ENCODE assay signal across 25 mouse cellular contexts in the genomic region with DNA sequence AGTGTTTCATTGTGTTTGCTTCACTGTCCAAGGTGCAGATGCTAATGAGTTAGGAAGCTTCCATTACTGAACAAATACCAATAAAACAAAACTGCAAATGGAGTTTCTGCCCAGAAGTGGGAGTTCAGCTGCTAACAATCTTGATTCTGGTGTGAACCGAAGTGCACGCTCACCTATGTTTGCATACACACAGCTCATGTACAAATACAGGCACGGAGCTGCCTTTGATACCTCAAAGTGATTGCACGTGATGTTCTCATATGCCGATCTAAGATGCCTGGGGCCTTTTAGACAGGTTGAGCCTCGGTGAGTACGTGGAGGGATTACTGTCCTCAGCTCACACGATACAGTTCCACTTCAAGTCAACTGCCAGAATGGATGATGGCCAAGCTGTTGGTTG. TPM values are rescaled to one million over a fixed set of nuclear protein-coding genes. Genes with fewer than 3 reads are reported as not detected.
A peak's percentile ranks its signal among the peaks of the same experiment; 100 is the strongest.
DNase-seq lines count a peak whose midpoint lies in the region; ATAC-seq and TF ChIP-seq lines count a peak whose summit lies in the region.
"Had no signal": no experiment of that assay in that cellular context is flagged by ENCODE, and none has a peak within 500 bp of the region (broad histone marks: within the 10 kb centered on the region; RNA-seq: fewer than 3 reads in every experiment).

No protein-coding gene starts in this region.

- no peak for TF ChIP-seq CTCF in liver, adult 2 months (IDR thresholded peaks at IDR 0.05; ENCODE audit: low read depth, low read length)

- H3K9me3 ChIP-seq in liver, embryonic 11.5 days (ENCODE audit: control insufficient read depth, low read length) = no peaks in the 10 kb centered on the region
- H3K9me3 ChIP-seq: embryonic facial prominence, embryonic 10.5 days; embryonic facial prominence, embryonic 13.5 days; forebrain, embryonic 10.5 days; forebrain, embryonic 13.5 days; heart, embryonic 10.5 days; hindbrain, embryonic 12.5 days; hindbrain, embryonic 15.5 days had no signal

- no peak for TF ChIP-seq POLR2A in liver, adult 2 months (IDR thresholded peaks at IDR 0.05; ENCODE audit: extremely low read depth, insufficient read depth, low read length)

- H3K9ac ChIP-seq in liver, adult 2 months (ENCODE audit: low read depth, low read length) = no peak overlapping the region
- H3K9ac ChIP-seq in liver, embryonic 11.5 days (ENCODE audit: low read depth, low read length) = no peak overlapping the region
- H3K9ac ChIP-seq: embryonic facial prominence, embryonic 13.5 days; forebrain, embryonic 13.5 days; hindbrain, embryonic 12.5 days; hindbrain, embryonic 15.5 days had no signal

- peaks cover 10% of the 10 kb centered on the region; the same call in 1 of the 2 replicates for H3K79me2 ChIP-seq in liver, adult 2 months (ENCODE audit: control insufficient read depth, insufficient read depth, low read length)

- ATAC-seq in liver, embryonic 11.5 days (replicated peaks; ENCODE audit: low FRiP score) = no peak
- ATAC-seq: forebrain, embryonic 13.5 days; forebrain, embryonic 16.5 days had no signal

- DNase-seq in liver, adult 2 months (ENCODE audit: extremely low read depth, low read depth, low spot score) = peak; percentile 60
- no peak for DNase-seq in liver, embryonic 11.5 days (ENCODE audit: low spot score)
- peak; percentile 20 for DNase-seq in NIH3T3 (ENCODE audit: low read depth)
- no peak for DNase-seq in right cerebral cortex, postnatal 10 days (ENCODE audit: low spot score in 2 of 2)
- no peak for DNase-seq in testis, postnatal 14 days (ENCODE audit: low spot score)
- DNase-seq: adrenal gland, adult 2 months; adrenal gland, postnatal 14 days; cerebellum, adult 11-12 months; cerebellum, adult 8-10 months; cerebellum, postnatal 10 days; cerebellum, postnatal 36 days; embryo, embryonic 11 days; gastrocnemius, adult 2 months; gastrocnemius, postnatal 25 days; heart, adult 2 months had no signal

- 35% methylated on average over 8 of the region's 8 CpGs for WGBS in liver, adult 2 months
- 91% methylated on average over 8 of the region's 8 CpGs for WGBS in liver, embryonic 11.5 days

- peaks cover 7% of the 10 kb centered on the region; the same call in 1 of the 2 replicates for H3K36me3 ChIP-seq in liver, adult 2 months (ENCODE audit: control insufficient read depth, insufficient read depth, low read length)
- no peaks in the 10 kb centered on the region for H3K36me3 ChIP-seq in liver, embryonic 11.5 days (ENCODE audit: control insufficient read depth, insufficient read depth, low read length)
- H3K36me3 ChIP-seq: heart, embryonic 10.5 days; hindbrain, embryonic 12.5 days; hindbrain, embryonic 15.5 days had no signal

- H3K4me3 ChIP-seq in liver, adult 2 months (ENCODE audit: insufficient read depth, low read depth, low read length) = no peak overlapping the region
- no peak overlapping the region for H3K4me3 ChIP-seq in liver, embryonic 11.5 days (ENCODE audit: low read depth, low read length)
- H3K4me3 ChIP-seq in brown adipose tissue, adult 24 weeks (ENCODE audit: insufficient read depth, low read depth, low read length) = no peak overlapping the region
- H3K4me3 ChIP-seq: embryonic facial prominence, embryonic 10.5 days; embryonic facial prominence, embryonic 13.5 days; forebrain, embryonic 10.5 days; forebrain, embryonic 13.5 days; gastrocnemius, adult 2 months; heart, adult 2 months; heart, embryonic 10.5 days; hindbrain, embryonic 12.5 days; hindbrain, embryonic 15.5 days had no signal

- H3K27me3 ChIP-seq in liver, adult 2 months (ENCODE audit: control insufficient read depth, insufficient read depth, low read length) = no peaks in the 10 kb centered on the region
- no peaks in the 10 kb centered on the region for H3K27me3 ChIP-seq in liver, embryonic 11.5 days (replicated peaks; ENCODE audit: control insufficient read depth, insufficient read depth, low read length)
- H3K27me3 ChIP-seq: embryonic facial prominence, embryonic 13.5 days; forebrain, embryonic 13.5 days; hindbrain, embryonic 12.5 days; hindbrain, embryonic 15.5 days; Patski had no signal

- no peak overlapping the region for H3K4me2 ChIP-seq in liver, embryonic 11.5 days
- H3K4me2 ChIP-seq: embryonic facial prominence, embryonic 13.5 days; forebrain, embryonic 13.5 days; hindbrain, embryonic 12.5 days; hindbrain, embryonic 15.5 days had no signal

- H3K4me1 ChIP-seq in liver, adult 2 months (ENCODE audit: control insufficient read depth, insufficient read depth, low read length) = peaks cover 41% of the 10 kb centered on the region
- no peaks in the 10 kb centered on the region for H3K4me1 ChIP-seq in liver, embryonic 11.5 days (replicated peaks; ENCODE audit: control insufficient read depth, insufficient read depth, low read length)
- H3K4me1 ChIP-seq in brown adipose tissue, adult 24 weeks (ENCODE audit: control insufficient read depth, insufficient read depth, insufficient read length, low read length) = peaks cover 6% of the 10 kb centered on the region
- H3K4me1 ChIP-seq: embryonic facial prominence, embryonic 13.5 days had no signal

- H3K27ac ChIP-seq in liver, adult 2 months (replicated peaks; ENCODE audit: insufficient read depth, low read depth, low read length) = peak overlapping the region; percentile 51
- H3K27ac ChIP-seq in liver, embryonic 11.5 days (ENCODE audit: low read depth, low read length) = no peak overlapping the region
- H3K27ac ChIP-seq in brown adipose tissue, adult 24 weeks (replicated peaks; ENCODE audit: low read depth, low read length) = 0 out of 2 replicates have a peak overlapping the region, but pooled peaks have one; percentile 1
- H3K27ac ChIP-seq: embryonic facial prominence, embryonic 10.5 days; embryonic facial prominence, embryonic 13.5 days; forebrain, embryonic 10.5 days; forebrain, embryonic 13.5 days; gastrocnemius, adult 2 months; heart, adult 2 months; heart, embryonic 10.5 days; hindbrain, embryonic 12.5 days; hindbrain, embryonic 15.5 days had no signal

RNA-seq across cellular contexts. Expression of gene Elovl6, which starts 55.8 kb away (rescaled TPM):
- total RNA-seq in liver, adult 2 months (2014; rRNA removed) = 30.5 and 44.3 TPM in 2 replicates
- polyA plus RNA-seq in liver, adult 2 months (2012; rRNA removed) = 44.6 and 70.5 TPM in 2 replicates
- polyA plus RNA-seq in liver, embryonic 11.5 days (2014; fragmentation: Nextera tagmentation; extraction: Ambion mirVana) = 26.6 and 28.3 TPM in 2 replicates
- 307 and 735 TPM in 2 replicates for polyA plus RNA-seq in brown adipose tissue, adult 24 weeks (2012; ENCODE audit: insufficient read depth, insufficient read length, missing spikeins)

Comparison
In these comparisons a context has a peak if more than half of its experiments do, and no peak if none do; other contexts are left out.
1. DNase-seq: peak in liver, adult 2 months (single experiment) and NIH3T3 (single experiment); none in liver, embryonic 11.5 days (single experiment), right cerebral cortex, postnatal 10 days (0 of 2) and testis, postnatal 14 days (single experiment).